Mouse (Mus musculus) frontal cortex, adult (tissue): ENCODE results near the gene Olfr70.
A peak's percentile ranks its signal among the peaks of the same experiment; 100 is the strongest.

Experiments used
- ATAC-seq: cut with Nextera tagmentation; 2 replicates; pipeline ENCODE4 v1.9.2; 2017; ENCODE audit warnings: mild to moderate bottlenecking, moderate library complexity, mixed read lengths; ENCODE audit not compliant: low TSS enrichment

Olfr70 gene

DNA sequence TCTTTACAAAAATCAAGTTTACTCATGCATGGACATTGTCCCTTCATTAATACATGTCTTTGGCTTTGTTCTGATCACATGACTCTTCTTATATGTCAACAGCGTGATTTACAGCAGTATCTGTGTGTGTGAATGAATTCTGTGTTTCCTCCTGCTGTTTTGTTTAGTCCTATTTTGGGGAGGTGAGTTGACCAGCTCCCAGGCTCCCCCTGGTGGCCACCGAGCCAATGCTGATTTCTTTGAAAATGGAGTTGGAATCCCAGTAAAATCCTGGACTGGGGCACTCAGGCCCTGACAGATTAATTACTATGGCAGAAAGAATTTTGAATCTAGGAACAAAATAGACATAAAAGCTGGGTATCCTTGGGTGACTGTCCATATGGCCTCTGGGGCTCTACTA is 11.2 kb upstream of the Olfr70 start:
- ATAC-seq, result peak; percentile 68; the same call in 1 of the 2 replicates

DNA sequence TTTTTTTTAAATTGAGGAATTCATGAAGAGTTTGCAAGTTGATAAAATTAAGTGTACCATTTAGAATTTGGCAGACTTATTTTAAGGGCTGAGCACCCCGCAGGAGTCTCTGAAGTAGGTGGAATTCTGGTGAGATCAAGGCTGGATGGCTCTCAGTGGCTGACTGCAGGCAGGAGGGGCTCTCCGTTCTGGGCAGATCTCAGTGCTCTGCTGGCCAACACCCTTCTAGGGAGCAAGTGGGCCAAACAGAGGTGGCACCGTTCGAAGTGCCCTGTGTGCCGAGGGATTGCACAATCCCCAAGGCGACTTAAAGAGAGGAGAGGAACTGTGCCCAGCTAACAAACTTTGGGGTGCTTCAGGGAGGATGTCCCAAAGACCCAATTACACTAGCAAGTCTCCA is 9.3 kb upstream of the Olfr70 start, which contains the start of gene Olfr71:
Gene Olfr71, minus strand, starts transcription at position 387 of the 400 bp plus-strand sequence.
- no peak for ATAC-seq

DNA sequence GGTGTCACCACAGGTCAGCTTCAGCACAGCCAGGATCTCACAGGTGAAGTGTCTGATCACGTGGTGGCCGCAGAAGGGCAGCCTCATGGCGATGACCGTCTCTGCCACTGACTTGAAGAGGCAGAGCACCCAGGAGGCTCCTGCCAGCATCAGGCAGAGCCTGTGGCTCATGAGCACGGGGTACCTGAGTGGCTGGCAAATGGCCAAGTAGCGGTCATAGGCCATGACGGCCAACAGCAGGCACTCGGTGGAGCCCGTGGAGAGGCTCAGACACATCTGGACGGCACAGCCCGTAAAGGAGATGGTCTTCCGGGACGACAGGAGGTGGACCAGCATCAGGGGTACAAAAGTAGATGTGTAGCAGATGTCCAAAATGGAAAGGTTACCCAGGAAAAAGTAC is 5.4 kb upstream of the Olfr70 start:
- no peak for ATAC-seq

DNA sequence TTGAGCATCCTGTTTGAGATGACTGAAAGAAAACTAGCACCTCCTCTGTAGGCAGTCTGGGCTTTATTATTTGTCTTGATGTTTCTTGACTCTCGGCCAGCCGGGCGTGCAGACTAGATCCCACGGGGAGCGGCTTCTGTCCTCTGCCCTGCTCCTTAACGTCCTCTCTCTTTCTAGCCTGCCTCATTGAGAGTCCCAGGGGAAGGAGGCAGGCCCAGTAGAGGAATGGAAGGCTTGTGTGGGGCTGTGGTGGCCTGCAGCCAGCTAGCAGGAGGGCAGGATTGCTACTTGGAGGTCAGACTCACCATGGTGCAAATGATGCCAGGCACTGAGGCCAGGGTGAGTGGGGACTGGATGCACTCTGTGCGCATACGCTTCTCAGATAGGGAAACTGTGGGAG is 3.2 kb upstream of the Olfr70 start:
- no peak for ATAC-seq

DNA sequence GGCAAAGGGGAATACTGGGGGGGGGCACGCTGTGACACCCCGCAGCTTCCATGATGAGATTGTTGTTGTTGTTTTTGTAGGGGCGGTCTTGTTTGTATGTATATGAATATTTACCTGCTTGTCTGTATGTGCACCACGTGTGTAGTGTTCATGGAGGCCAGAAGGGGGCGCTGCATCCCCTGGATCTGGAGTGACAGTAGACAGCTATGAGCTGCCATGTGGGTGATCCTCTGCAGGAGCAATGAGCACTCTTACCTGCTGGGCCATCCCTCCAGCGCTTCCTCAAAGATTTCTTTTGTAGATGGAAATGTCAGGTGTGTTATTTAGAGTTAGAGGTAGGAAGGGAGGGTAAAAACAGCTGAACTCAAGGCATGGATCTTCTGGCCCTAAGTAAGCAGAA is 2.8 kb upstream of the Olfr70 start:
- ATAC-seq, result no peak

DNA sequence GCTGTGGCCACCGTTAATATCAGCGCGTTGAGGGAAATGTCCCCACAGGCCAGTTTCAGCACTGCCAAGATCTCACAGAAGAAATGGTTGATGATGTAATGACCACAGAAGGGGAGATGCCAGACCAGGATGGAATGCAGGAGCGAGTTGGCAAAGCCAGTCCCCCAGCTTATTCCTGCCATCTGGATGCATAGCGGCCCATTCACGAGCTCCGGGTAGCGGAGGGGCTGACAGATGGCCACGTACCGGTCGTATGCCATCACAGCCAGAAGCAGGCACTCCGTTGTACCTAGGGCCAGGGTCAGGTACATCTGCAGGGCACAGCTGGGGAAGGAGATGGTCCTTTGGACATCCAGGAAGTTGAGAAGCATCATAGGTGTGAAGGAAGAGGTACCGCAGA is 4.0 kb downstream of the Olfr70 start:
- ATAC-seq, result no peak

DNA sequence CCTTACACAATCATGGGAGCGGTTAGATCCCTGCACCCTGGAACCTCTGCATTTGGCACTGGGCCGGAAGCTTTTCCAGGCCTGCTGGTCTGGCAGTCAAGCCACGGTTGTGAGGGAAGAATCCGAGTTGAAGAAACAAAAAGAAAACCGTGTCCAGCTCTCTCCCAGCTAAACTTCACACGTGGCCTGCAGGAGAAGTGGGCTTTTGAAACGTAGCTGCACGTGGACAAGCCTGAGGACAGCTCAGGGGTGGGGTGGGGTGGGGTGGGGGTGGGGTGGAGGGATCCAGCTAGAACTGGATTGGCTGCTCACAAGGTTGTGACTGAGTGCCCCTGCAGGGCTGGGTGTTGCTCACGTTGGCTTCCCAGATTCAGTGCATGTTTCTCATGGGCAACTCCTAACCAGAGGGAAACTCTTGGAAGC is 5.3 kb downstream of the Olfr70 start:
- ATAC-seq, result no peak

DNA sequence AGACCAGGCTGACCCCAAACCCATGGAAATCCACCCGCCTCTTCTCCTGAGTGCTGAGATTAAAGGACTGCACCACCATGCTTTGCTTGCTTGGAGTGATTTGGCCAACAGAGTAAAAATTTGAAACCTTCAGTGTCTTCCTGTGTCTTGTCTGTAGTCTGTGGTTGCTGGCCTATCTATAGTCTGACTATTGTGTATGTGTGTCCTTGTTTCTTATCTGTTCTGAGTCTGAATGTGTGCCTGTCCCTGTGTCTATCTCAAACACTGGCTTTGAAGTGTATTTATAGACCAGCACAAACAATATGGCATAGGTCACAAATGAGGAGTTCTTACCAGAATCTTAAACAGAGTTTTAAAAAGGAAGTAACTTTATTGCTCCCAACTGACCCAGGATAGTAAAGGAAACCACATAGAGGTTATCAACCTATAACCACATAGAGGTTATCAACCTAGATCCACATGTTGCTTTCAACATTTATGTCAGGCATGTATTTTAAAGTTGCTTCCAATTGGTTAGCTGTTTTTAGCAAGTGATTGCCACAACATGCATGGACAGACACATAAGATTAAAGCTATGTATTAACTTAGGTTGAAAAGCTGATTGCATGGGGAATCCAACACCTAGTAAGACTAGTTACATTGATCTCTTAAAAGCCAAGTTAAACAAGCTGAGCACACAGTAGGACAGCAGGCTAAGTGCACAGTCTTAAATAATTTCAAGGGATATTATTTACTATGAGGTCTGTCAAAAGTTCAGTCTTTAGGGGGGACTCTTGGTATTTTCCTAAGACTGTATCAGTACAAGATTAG is 6.0 kb downstream of the Olfr70 start:
- ATAC-seq, result no peak

DNA sequence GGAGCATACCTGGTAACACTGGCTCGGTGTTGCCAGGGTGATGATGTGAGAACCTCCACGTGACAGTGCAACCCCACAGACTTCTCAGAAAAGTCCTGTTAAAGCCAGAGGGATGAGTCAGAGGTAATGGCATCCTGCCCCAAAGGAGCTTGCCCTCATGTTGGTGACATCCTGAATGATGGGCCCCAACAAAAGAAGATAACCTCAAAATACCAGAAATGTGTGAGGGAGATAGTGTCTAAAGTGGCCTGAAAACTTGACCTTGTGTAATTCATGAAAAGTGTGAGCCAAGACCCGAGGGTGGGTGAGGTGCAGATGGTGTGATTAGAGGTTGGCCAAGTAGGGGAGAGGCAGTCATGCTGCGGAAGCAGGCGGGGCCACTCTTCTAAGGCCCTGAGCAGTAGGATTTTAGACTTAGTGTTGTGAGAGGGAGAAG is 6.8 kb downstream of the Olfr70 start:
- no peak for ATAC-seq

DNA sequence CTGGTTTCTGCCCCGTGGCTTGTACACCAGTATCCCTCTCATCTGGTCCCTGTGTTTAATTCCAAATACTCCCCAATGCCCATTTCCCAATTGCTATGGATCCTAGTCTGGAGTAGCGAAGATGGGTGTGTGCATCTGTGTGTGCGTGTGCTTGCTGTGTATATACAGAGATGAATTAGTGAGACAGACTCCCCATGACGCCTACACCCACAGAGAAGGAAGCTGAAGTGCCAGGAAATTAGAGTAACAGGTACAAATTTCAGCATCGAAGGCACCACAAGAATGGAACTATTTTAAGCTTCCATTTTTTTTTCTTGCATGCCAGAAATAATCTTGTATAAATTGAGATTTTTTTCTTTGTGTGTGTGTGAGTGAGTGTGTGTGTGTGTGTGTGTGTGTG is 9.6 kb downstream of the Olfr70 start:
- peak; percentile 66; the same call in 1 of the 2 replicates for ATAC-seq

DNA sequence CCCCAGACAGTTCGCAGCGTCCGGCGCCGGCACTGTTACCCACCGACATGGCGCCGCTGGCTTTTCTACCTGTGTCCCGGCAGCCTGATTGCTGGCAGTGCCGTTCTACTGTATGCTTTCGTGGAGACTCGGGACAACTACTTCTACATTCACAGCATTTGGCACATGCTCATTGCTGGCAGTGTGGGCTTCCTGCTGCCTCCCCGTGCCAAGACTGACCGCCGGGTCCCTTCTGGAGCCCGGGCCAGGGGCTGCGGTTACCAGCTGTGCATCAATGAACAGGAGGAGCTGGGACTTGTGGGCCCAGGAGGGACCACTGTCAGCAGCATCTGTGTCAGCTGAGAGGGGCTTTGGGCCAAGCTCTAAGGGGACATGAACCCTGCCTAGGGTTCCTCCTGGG is 10.6 kb downstream of the Olfr70 start:
- no peak for ATAC-seq

DNA sequence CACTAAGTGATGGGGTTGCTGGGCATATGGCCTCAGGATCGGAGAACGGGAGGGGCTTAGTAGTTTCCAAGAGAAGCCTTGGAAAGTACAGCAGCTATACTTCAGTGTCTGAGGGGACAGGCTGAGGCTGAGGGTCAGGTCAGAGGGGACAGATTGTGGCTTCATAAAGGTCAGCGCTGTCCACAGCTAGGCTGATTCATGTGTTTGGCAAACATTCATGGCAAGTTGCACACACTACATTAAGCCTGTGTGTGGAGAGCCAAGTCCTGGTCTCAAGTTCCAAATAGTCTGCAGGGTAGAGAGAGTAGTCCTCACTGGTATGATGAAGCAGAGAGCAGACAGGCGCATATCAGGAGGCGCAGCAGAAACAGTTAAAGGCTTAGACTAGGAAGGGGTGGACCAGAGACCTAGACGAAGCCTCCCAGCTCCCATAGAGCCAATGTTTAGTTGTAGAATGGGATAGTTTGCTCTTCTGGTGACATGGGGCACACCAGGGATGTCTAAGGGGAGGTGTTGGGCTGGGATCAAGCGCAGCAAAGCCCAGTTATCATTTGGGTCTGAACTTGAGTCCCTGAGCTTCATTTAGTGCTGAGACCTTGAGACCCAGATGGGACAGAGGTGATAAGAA is 21.1 kb downstream of the Olfr70 start:
- ATAC-seq, result no peak

DNA sequence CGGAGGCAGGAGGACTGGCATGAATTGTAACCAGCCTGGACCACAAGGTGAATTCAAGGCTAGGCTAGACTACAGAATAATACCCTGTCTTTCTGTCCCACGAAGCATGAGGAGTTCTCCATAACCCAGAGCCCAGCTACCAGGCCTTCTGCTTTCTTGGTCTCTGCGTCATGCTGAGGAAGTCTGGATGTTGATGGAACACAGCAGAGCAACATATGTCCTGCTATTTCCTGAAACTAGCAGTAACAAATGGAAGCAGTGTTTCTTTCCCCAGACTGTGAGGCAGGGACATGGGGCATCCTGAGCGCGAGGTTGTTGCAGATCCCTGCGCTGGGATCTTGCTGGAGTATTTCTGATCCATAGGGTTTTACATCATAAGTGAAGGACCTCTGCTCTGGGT is 22.1 kb downstream of the Olfr70 start:
- peak; percentile 50; the same call in 1 of the 2 replicates for ATAC-seq

DNA sequence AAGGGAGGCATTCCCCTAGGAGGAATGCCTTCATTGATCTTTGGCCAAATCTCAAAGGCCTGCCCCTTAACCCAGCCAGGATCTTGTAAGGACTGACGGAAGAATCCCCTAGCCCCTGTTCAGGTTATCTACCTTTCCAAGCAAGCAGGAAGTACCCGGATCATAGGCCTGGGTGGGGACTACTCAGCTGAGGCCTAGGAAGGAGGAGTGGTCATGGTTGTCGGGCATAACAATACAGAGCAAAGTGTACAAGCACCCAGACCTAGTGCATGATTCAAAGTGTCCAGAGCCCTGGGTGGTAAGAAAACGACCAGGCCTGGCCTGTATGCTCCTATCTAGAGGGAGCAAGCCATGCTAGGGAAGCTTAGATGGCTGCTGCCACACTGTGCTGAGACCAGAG is 25.0 kb downstream of the Olfr70 start:
- ATAC-seq, result no peak

DNA sequence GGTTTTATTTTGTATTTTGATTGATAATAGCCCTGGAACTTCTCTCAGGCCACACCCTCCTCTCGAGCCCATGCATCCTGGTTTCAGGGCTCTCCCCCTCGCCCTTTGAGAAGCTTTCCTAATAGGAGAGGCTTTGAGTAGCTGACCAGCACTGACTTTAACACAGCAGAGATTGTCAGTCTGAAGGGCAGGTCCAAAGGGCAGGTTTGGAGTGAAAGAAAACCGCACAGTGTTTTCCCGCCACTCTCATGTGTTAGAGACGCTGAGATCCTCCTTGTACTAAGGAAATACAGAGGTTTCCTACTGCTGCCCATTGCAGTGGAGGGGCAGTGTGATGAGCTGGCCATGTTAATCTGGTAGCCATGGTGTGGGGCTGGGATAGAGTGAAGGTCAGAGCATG is 25.6 kb downstream of the Olfr70 start:
- no peak for ATAC-seq

DNA sequence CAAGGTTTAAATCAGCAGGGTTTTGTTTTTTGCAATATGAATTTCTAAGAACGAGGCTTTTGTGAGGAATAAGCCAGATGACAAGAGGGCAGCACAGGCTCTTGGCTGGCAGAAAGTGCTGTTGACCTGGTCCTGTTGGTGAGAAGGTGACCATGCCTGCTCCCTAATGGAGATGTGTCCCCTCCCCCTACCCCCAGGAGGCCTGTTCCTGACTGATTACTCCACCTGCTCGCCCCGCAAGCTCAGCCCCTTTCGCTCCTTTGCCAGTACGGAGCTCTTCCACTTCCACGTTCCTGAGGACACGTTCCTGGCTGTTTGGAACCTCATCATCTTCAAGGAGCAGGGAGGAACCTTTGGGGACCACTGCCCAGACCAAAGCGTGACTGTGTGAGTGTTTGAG is 26.9 kb downstream of the Olfr70 start:
- no peak for ATAC-seq

DNA sequence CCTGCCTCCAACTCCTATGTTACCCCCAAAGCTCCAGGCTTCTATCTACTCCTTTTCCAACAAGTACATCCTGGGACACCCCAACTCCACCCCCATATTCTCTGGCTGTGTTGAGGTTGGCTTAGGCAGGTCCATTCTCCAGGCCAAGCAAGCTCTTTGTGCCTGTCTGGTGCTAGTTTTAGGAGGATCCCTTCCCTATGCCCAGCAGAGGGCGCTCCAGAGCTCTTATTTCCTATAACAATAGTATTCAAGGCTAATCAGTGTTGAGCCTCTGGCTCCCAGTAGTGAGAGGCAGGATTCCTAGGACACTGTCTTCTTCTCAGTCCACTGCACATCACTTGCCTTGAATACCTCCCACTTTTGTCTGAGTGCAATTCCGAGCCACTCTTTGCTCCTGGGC is 28.5 kb downstream of the Olfr70 start:
- peak; percentile 38; the same call in 1 of the 2 replicates for ATAC-seq

DNA sequence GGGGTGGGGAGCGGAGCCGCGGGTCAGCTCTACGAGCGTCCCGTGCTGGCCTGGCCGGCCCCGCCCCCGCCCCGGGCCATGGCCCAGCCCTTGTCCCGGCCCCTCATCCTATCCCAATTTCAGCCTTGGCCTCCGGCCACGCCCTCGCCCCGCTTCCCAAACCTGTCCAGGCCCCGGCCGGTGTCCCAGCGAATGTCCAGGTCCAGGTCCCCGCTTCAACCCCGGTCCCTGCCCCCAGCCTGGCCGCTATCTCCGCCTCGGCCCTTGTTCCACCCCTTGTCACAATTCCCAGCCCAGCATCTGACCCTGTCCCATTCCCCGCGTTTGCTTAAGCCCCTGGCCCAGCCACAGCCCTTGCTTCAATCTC is 31.2 kb downstream of the Olfr70 start:
- no peak for ATAC-seq

DNA sequence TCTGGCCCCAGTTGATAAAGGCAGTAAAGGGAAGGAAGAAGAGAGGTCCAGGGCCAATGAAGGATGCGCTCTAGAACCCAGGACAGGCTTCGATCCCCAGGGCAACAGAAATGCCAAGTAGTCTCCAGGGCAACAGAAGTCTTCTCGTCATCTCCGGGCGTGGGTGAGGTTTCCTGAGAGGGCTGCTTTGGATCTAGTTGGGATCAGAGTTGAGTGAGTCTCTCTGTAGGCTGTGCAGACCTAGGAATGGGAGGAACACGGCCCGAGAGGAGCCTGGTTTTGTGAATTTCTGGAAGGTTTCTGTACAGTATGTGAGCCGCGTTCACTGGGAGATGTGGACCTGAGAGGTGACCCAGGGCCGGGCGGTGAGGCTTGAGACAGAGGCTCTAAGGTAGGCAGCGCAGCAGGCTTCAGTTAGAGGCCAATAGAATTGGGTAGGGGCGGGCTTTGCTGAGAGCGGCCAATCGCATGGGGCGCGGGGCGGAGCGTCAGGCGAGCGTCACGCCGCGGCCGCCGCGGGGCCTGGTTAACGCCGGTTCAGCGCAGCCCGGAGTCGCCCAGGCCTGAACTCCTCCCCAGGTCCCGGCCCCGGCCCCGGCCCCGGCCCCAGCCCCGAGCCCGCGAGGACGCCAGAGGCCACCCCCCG is 31.7 kb downstream of the Olfr70 start, which contains the start of the genes Tmem8b and Fam221b:
Gene Tmem8b, plus strand, starts transcription at position 190 of the 646 bp plus-strand sequence.
Gene Fam221b, minus strand, starts transcription at position 364 of the 646 bp plus-strand sequence.
- ATAC-seq, result peak; percentile 95

DNA sequence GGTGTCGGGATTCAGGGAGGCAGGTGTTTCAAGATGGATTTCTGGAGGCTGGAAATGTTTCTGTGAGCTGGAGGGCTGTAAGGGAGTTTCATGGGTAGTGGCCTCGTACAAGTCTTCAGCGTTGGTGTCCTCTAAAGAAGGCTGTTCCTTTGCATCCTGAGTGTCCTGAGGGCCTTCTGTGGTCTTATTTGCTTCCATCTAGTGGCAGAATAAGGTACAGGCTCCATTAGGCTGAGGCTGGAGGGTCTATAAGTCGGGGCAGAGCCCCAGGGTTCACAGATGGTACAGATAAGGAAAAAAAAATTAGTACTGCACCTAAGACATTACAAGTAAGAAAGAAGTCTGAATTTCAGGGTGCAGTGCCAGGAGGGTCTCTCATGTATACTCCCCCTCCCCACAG is 34.2 kb downstream of the Olfr70 start:
- no peak for ATAC-seq

DNA sequence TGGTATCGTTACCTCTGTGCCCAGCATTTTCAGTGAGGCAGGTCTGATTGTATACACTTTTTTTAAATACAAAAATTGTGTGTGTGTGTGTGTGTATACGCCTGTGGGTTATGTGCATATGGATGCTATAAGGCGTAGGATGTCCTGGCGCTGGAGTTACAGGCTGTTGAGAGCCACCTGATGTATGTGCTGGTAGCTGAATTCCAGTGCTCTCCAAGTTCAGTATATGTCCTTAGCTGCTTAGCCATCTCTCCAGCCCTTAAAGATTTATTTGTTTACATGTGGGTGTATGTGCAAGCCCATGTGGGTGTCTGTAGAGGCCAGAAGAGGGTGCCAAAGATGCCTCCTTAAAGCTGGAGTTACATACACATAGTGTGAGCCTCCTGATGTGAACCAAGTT is 43.5 kb downstream of the Olfr70 start:
- ATAC-seq, result peak; percentile 32

DNA sequence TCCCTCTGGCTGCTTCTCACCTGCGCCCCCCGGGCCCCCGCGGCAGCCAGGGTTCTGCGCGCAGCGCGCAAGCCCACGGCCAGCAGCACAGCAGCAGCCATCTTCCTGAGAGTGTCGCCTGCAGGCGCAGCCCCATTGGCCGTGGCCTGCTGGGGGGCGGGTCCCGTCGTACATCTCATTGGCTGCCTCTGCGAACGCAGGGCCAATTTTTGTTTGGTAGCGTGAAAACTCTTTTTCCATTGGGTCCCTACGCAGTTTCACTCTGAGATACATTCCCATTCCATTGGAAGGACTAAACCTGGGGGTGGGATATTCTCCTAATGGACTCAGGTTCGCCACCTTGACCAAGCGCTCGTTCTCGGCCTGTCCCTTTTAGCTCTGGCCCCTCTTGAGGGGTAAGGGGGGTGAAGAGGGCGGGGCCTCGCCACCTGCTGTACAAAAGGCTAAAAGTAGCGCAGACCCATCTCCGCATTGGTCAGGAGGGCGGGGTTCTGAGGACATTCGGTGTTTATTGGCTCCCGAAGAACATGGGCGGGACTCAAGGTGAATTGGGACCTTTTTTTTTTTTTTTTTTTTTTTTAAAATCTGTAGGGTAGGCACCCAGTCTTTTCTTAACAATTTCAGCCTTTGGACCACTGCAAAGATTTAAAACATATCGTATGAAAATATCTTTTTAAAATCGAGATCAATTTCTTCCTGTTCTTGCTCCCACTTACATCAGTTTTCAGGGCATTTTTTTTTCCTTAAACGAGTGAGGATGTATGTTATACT is 44.1 kb downstream of the Olfr70 start, which contains the start of gene Hint2:
Gene Hint2, minus strand, starts transcription at position 128 of the 771 bp plus-strand sequence.
- peak; percentile 92 for ATAC-seq
